In genomic region chr2:144637204-144637603, GRCm38 (mm10) we compare ENCODE assay signal across 13 mouse cellular contexts.
"Had no signal": no experiment of that assay in that cellular context is flagged by ENCODE, and none has a peak within 500 bp of the region (broad histone marks: within the 10 kb centered on the region; RNA-seq: fewer than 3 reads in every experiment).

No protein-coding gene starts in this region.

- H3K4me1 ChIP-seq: liver, embryonic 13.5 days; stomach, embryonic 15.5 days had no signal

- H3K4me3 ChIP-seq: limb, embryonic 15.5 days; liver, embryonic 13.5 days; midbrain, embryonic 12.5 days; neural tube, embryonic 13.5 days; stomach, embryonic 15.5 days had no signal

- H3K27me3 ChIP-seq: limb, embryonic 15.5 days; liver, embryonic 13.5 days; midbrain, embryonic 12.5 days; neural tube, embryonic 13.5 days; stomach, embryonic 15.5 days had no signal

- H3K4me2 ChIP-seq: limb, embryonic 15.5 days; liver, embryonic 13.5 days; midbrain, embryonic 12.5 days; neural tube, embryonic 13.5 days; stomach, embryonic 15.5 days had no signal

- ATAC-seq: intestine, embryonic 16.5 days; midbrain, embryonic 16.5 days had no signal

- DNase-seq: layer of hippocampus, adult 9-11 months; layer of hippocampus, postnatal 36 days; liver, embryonic 13.5 days; lung, adult 18-20 months; right cerebral cortex, postnatal 14 days; thymus, adult 2 months; thymus, postnatal 25 days had no signal

- H3K36me3 ChIP-seq: liver, embryonic 13.5 days; midbrain, embryonic 12.5 days; stomach, embryonic 15.5 days had no signal

- H3K9ac ChIP-seq: limb, embryonic 15.5 days; liver, embryonic 13.5 days; midbrain, embryonic 12.5 days; neural tube, embryonic 13.5 days; stomach, embryonic 15.5 days had no signal

- H3K27ac ChIP-seq: limb, embryonic 15.5 days; liver, embryonic 13.5 days; midbrain, embryonic 12.5 days; neural tube, embryonic 13.5 days; stomach, embryonic 15.5 days had no signal

- H3K9me3 ChIP-seq: limb, embryonic 15.5 days; liver, embryonic 13.5 days; midbrain, embryonic 12.5 days; neural tube, embryonic 13.5 days; stomach, embryonic 15.5 days had no signal
